In genomic region chr2:14917585-14918247, GRCm38 (mm10) we compare ENCODE assay signal across 9 mouse cellular contexts.
DNase-seq lines count a peak whose midpoint lies in the region; ATAC-seq and TF ChIP-seq lines count a peak whose summit lies in the region.
"Had no signal": no experiment of that assay in that cellular context is flagged by ENCODE, and none has a peak within 500 bp of the region (broad histone marks: within the 10 kb centered on the region; RNA-seq: fewer than 3 reads in every experiment).

No protein-coding gene starts in this region.

- intact Hi-C loops in left cerebral cortex, postnatal 4 days (cut with DNase I) = no loop called here

- no peaks in the 10 kb centered on the region for H3K36me3 ChIP-seq in lung, embryonic 14.5 days (ENCODE audit: insufficient read depth)
- H3K36me3 ChIP-seq in heart, embryonic 11.5 days (ENCODE audit: control insufficient read depth, insufficient read depth, low read length) = no peaks in the 10 kb centered on the region
- no peaks in the 10 kb centered on the region for H3K36me3 ChIP-seq in hindbrain, embryonic 15.5 days
- H3K36me3 ChIP-seq in kidney, embryonic 14.5 days (ENCODE audit: control insufficient read depth, insufficient read depth, low read length) = no peaks in the 10 kb centered on the region

- DNase-seq in lung, embryonic 14.5 days = peak; percentile 40
- DNase-seq in lung, postnatal 10 days = no peak
- DNase-seq in retina, embryonic 14.5 days (ENCODE audit: low spot score) = peak; percentile 26
- no peak for DNase-seq in left cerebral cortex, postnatal 4 days
- no peak for DNase-seq in B cell, adult 2 months
- DNase-seq: cerebellum, postnatal 14 days had no signal

- H3K9me3 ChIP-seq in lung, embryonic 14.5 days (ENCODE audit: low read depth, low read length) = no peaks in the 10 kb centered on the region
- H3K9me3 ChIP-seq in heart, embryonic 11.5 days (replicated peaks; ENCODE audit: control insufficient read depth, low read length) = no peaks in the 10 kb centered on the region
- H3K9me3 ChIP-seq in hindbrain, embryonic 15.5 days = no peaks in the 10 kb centered on the region
- no peaks in the 10 kb centered on the region for H3K9me3 ChIP-seq in kidney, embryonic 14.5 days (ENCODE audit: control insufficient read depth, low read length)

- 74% methylated on average over 3 of the region's 3 CpGs for WGBS in lung, embryonic 14.5 days
- 51% methylated on average over 3 of the region's 3 CpGs for WGBS in heart, embryonic 11.5 days (ENCODE audit: insufficient replicate concordance)
- 71% methylated on average over 3 of the region's 3 CpGs for WGBS in hindbrain, embryonic 15.5 days
- 90% methylated on average over 3 of the region's 3 CpGs for WGBS in kidney, embryonic 14.5 days

- no peaks in the 10 kb centered on the region for H3K4me1 ChIP-seq in lung, embryonic 14.5 days (ENCODE audit: insufficient read depth)
- H3K4me1 ChIP-seq in heart, embryonic 11.5 days (ENCODE audit: control insufficient read depth, insufficient read depth, low read length) = peaks cover 13% of the 10 kb centered on the region
- no peaks in the 10 kb centered on the region for H3K4me1 ChIP-seq in hindbrain, embryonic 15.5 days (replicated peaks)
- H3K4me1 ChIP-seq in kidney, embryonic 14.5 days (ENCODE audit: control insufficient read depth, insufficient read depth, low read length) = no peaks in the 10 kb centered on the region

- H3K4me3 ChIP-seq in lung, embryonic 14.5 days (ENCODE audit: low read depth, low read length) = no peak overlapping the region
- H3K4me3 ChIP-seq in heart, embryonic 11.5 days (ENCODE audit: low read depth, low read length) = no peak overlapping the region
- no peak overlapping the region for H3K4me3 ChIP-seq in hindbrain, embryonic 15.5 days
- no peak overlapping the region for H3K4me3 ChIP-seq in kidney, embryonic 14.5 days (ENCODE audit: low read length)

- TF ChIP-seq CTCF in lung, embryonic 14.5 days (IDR thresholded peaks at IDR 0.05; ENCODE audit: low read depth) = no peak

- H3K27ac ChIP-seq in lung, embryonic 14.5 days (ENCODE audit: low read depth) = no peak overlapping the region
- no peak overlapping the region for H3K27ac ChIP-seq in heart, embryonic 11.5 days (ENCODE audit: low read depth, low read length)
- peak overlapping the region; percentile 2; the same call in 1 of the 2 replicates for H3K27ac ChIP-seq in hindbrain, embryonic 15.5 days (replicated peaks)
- H3K27ac ChIP-seq in kidney, embryonic 14.5 days (ENCODE audit: low read depth, low read length) = no peak overlapping the region

- no peak overlapping the region for H3K9ac ChIP-seq in lung, embryonic 14.5 days
- H3K9ac ChIP-seq in heart, embryonic 11.5 days (ENCODE audit: low read depth, low read length) = no peak overlapping the region
- no peak overlapping the region for H3K9ac ChIP-seq in hindbrain, embryonic 15.5 days
- no peak overlapping the region for H3K9ac ChIP-seq in kidney, embryonic 14.5 days (ENCODE audit: low read depth, low read length)

- no peak overlapping the region for H3K4me2 ChIP-seq in lung, embryonic 14.5 days
- H3K4me2 ChIP-seq in heart, embryonic 11.5 days = no peak overlapping the region
- H3K4me2 ChIP-seq in hindbrain, embryonic 15.5 days = no peak overlapping the region
- H3K4me2 ChIP-seq in kidney, embryonic 14.5 days (replicated peaks; ENCODE audit: low read depth, low read length) = no peak overlapping the region

- no peak for ATAC-seq in lung, embryonic 14.5 days (ENCODE audit: insufficient read depth)
- peak; percentile 42; the same call in 1 of the 2 replicates for ATAC-seq in heart, embryonic 11.5 days (replicated peaks; ENCODE audit: insufficient number of reproducible peaks, low FRiP score, low TSS enrichment)
- ATAC-seq in hindbrain, embryonic 15.5 days (ENCODE audit: low FRiP score, low read depth) = peak; percentile 79
- no peak for ATAC-seq in kidney, embryonic 14.5 days (ENCODE audit: low FRiP score, low TSS enrichment)

- no peaks in the 10 kb centered on the region for H3K27me3 ChIP-seq in lung, embryonic 14.5 days (ENCODE audit: insufficient read depth, low read length)
- H3K27me3 ChIP-seq in heart, embryonic 11.5 days (ENCODE audit: control insufficient read depth, insufficient read depth, low read length) = no peaks in the 10 kb centered on the region
- H3K27me3 ChIP-seq in hindbrain, embryonic 15.5 days = no peaks in the 10 kb centered on the region
- H3K27me3 ChIP-seq in kidney, embryonic 14.5 days (ENCODE audit: control insufficient read depth, insufficient read depth, low read length) = no peaks in the 10 kb centered on the region

Comparison
In these comparisons a context has a peak if more than half of its experiments do, and no peak if none do; other contexts are left out.
1. DNase-seq: peak in lung, embryonic 14.5 days (single experiment) and retina, embryonic 14.5 days (single experiment); none in lung, postnatal 10 days (single experiment), left cerebral cortex, postnatal 4 days (single experiment) and B cell, adult 2 months (0 of 2).
2. ATAC-seq: peak in heart, embryonic 11.5 days (single experiment) and hindbrain, embryonic 15.5 days (single experiment); none in lung, embryonic 14.5 days (single experiment) and kidney, embryonic 14.5 days (single experiment).